Mouse (Mus musculus) ES-E14 (cell line): ENCODE results near the gene Eif2b5. TPM values are rescaled to one million over a fixed set of nuclear protein-coding genes. Genes with fewer than 3 reads are reported as not detected.

Source experiments
- DNase-seq: peaks from one replicate; pipeline ENCODE4 v3.0.0-alpha.2; 2013; ENCODE audit warnings: low read depth, low spot score
- H3K27ac ChIP-seq: 2 replicates; pipeline ENCODE4 v1.5.1; 2012; ENCODE audit warnings: low read depth, mild to moderate bottlenecking, low read length, moderate library complexity, mixed read lengths; ENCODE audit not compliant: poor library complexity, insufficient read depth, severe bottlenecking
- H3K36me3 ChIP-seq: 2 replicates; pipeline ENCODE4 v1.6.1; 2012; ENCODE audit warnings: mild to moderate bottlenecking, low read length, moderate library complexity, mixed read lengths; ENCODE audit not compliant: control insufficient read depth, poor library complexity, insufficient read depth, severe bottlenecking
- H3K4me1 ChIP-seq, 2 experiments: fragments of 150-350 bp in 1 of 2; sonication (generic) in 1 of 2; 2 replicates each; pipeline ENCODE4 v1.6.1; 2012; ENCODE audit warnings: low read length in 2 of 2, mild to moderate bottlenecking in 1 of 2, mixed read lengths in 1 of 2; ENCODE audit not compliant: control insufficient read depth in 2 of 2, insufficient read depth in 2 of 2, poor library complexity in 1 of 2
- H3K4me3 ChIP-seq, 2 experiments: fragments of 150-350 bp in 1 of 2; sonication (generic) in 1 of 2; 2 replicates each; pipeline ENCODE4 v1.5.1; 2012; ENCODE audit warnings: low read length in 2 of 2, low read depth in 1 of 2, mild to moderate bottlenecking in 1 of 2, mixed read lengths in 1 of 2; ENCODE audit not compliant: insufficient read depth in 1 of 2, poor library complexity in 1 of 2, severe bottlenecking in 1 of 2
- H3K9ac ChIP-seq: 2 replicates; pipeline ENCODE4 v1.6.1; 2012; ENCODE audit warnings: low read depth, mild to moderate bottlenecking, low read length, mixed read lengths; ENCODE audit not compliant: poor library complexity, insufficient read depth, severe bottlenecking
- H3K9me3 ChIP-seq: fragments of 150-350 bp; sonication (generic); 2 replicates; pipeline ENCODE4 v1.6.1; 2012; ENCODE audit warnings: low read depth, mild to moderate bottlenecking, low read length; ENCODE audit not compliant: control insufficient read depth, insufficient read depth
- CHD2 ChIP-seq: IDR thresholded peaks from 2 replicates; pipeline ENCODE4 v1.6.1; 2014; ENCODE audit warnings: mild to moderate bottlenecking, low read depth, low read length, inconsistent platforms
- HCFC1 ChIP-seq: IDR thresholded peaks from 2 replicates; pipeline ENCODE4 v1.6.1; 2012; ENCODE audit warnings: low read length, inconsistent platforms, borderline replicate concordance; ENCODE audit not compliant: insufficient read depth
- MAFK ChIP-seq: IDR thresholded peaks from 2 replicates; pipeline ENCODE4 v1.6.1; 2014; ENCODE audit warnings: mild to moderate bottlenecking, low read depth, low read length, inconsistent platforms; ENCODE audit not compliant: insufficient read depth
- ZC3H11A ChIP-seq: IDR thresholded peaks from 2 replicates; pipeline ENCODE4 v1.6.1; 2012; ENCODE audit warnings: low read depth, mild to moderate bottlenecking, inconsistent platforms, low read length, borderline replicate concordance
- ZNF384 ChIP-seq: IDR thresholded peaks from 2 replicates; pipeline ENCODE4 v1.6.1; 2012; ENCODE audit warnings: low read depth, low read length, inconsistent platforms
- in situ Hi-C, 2 experiments: fragments of 600-800 bp; cut with MboI; formaldehyde crosslinking; loops; one replicate each; pipeline ENCODE4 v1.15.1; 2025; ENCODE audit warnings: low sequenced_read_pairs in 2 of 2, inconsistent platforms in 1 of 2; ENCODE audit not compliant: unreplicated experiment in 2 of 2
- total RNA-seq: library from RNA; depleted of rRNA; stranded (reverse); fragments of 300-350 nt; gene quantifications from 2 replicates; pipeline ENCODE4 v1.2.3, GENCODE M21; 2012

The Eif2b5 gene
- total RNA-seq, 1 experiment: 173 TPM

GRCm38 (mm10) chr16:20530941-20531340 is 32.3 kb downstream of the Eif2b5 start:
- in situ Hi-C loops: no loop called here
- no peak for DNase-seq

DNA sequence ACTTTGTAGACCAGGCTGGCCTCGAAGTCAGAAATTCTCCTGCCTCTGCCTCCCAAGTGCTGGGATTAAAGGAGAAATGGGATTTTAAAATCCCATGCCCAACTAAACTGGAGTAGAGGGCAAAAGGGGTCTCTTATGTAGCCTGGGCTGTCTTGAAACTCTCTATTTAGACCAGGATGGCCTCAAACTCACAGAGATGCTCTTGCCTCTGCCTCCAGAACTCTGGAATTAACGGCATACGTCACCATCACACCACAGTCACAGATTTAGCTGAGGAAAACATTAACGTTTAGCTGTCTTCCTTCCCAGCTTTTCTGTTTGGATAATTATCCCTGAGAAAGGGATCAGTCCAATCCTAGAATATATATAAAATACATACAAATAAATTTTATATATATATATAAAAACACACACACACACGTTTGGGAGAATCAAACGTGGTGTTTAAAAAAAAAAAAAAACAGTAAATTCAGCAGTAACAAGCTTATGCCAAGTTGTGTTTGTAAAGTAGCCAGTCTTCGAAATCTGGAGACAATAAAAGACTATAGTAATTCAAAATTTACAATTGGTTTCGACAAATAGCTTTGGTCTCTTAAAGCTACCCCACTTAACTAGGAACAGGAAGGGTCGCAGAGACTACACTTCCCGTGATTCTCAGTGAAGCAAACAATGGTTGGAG is 36.1 kb downstream of the Eif2b5 start:
- TF ChIP-seq ZC3H11A (no peak), ZNF384 (peak; percentile 57; the same call in 1 of the 2 replicates)
- DNase-seq: no peak
- Histone ChIP-seq H3K9me3 (no peaks in the 10 kb centered on the region), H3K4me1 (peaks cover 5 to 15% of the 10 kb centered on the region in 2 experiments; a peak in 3 of 4 replicates), H3K27ac (no peak overlapping the region), H3K4me3 (no peak overlapping the region), H3K36me3 (peaks cover 16% of the 10 kb centered on the region), H3K9ac (no peak overlapping the region)
- in situ Hi-C loops: no loop called here

More at GRCm38 (mm10) chr16:20530941-20531340, 32.3 kb downstream of the Eif2b5 start:
- no peaks in the 10 kb centered on the region for H3K9me3 ChIP-seq
- no peak for TF ChIP-seq HCFC1
- peak overlapping the region; percentile 45 for H3K9ac ChIP-seq
- peaks cover 18% of the 10 kb centered on the region for H3K36me3 ChIP-seq
- peak overlapping the region; percentile 32 to 50 for H3K4me3 ChIP-seq
- peaks cover 0 to 4% of the 10 kb centered on the region in 2 experiments; a peak in 1 of 4 replicates for H3K4me1 ChIP-seq
- no peak overlapping the region for H3K27ac ChIP-seq

DNA sequence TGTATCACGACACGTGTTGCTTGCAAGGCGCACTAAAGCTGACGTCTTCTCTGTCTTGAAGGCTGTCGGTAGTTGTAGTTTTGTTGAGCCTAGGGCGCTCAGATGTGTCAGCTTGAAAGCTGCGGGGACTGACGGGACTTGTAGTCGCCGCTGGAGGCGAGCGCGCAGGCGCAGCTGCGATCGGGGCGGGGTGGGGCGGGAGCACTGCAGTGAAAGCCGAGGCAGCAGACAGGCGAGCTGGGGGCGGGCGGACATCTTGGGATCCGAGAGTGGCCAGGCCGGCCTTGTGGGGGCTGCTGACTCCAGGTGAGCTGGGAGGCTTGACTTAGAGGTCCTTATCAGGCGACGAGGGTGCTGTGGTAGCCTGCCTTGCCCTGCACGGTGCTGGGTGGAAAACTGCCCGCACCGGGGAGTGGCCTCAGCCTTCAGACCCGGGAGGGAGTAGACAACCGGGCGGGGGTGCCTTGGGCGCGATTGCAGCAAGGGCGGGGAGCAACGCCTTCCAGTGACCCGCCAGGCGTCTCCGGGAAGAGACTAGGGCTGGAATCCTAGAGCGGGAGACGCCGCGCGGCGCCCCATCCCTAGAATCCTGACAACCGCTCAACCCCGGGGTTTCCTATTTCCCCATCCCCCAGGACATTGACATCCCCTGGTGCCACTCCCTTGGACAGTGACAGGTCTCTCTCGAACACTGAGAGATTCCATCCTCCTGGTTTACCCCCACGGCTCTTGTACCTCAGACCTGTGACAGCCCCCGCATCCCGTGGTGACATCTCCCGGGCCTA is 36.9 kb downstream of the Eif2b5 start, which contains the start of gene Ap2m1:
Gene Ap2m1 (plus strand): TSS at position 183 of the 785 bp plus-strand sequence.
- Histone ChIP-seq H3K9ac (peak within 1 kb of the TSS; percentile 95), H3K9me3 (no peaks in the 10 kb centered on the region), H3K36me3 (peaks cover 18% of the 10 kb centered on the region), H3K4me1 (peaks cover 5 to 15% of the 10 kb centered on the region in 2 experiments; a peak in 3 of 4 replicates), H3K4me3 (peak within 1 kb of the TSS; percentile 72 to 97), H3K27ac (peak within 1 kb of the TSS; percentile 82)
- in situ Hi-C loops: no loop called here
- TF ChIP-seq ZNF384 (no peak; the same call in 1 of the 2 replicates), ZC3H11A (no peak), CHD2 (0 out of 2 replicates have a peak, but pooled peaks have one; percentile 80), HCFC1 (peak; percentile 100)
- peak; percentile 94 for DNase-seq

DNA sequence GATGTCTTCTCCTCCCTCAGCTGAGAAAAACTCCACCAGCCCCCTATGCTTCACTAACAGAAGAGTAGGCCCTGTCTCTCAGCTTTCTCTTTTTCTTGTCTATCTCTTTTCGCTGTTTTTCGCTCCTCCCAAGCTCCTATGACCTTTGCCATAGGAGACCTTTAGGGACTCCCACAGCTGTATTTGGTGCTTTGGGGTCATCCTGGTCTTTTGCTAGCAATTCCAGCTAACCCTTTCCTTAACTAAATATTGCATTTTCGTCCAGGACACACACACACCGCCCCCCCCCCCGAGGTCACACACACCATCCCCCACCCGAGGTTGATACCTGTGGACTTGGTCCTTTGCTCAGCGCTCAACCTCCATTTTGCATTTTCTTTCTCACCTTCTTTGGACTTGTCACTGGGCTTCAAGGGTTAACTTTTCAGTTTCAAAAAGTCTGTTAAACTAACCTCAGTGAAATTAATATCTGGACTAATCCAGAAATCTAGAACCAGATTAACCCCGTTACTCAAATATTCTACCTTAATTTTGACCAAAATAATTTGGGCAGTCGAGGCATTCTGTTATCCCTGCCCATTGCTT is 37.6 kb downstream of the Eif2b5 start:
- Histone ChIP-seq H3K9me3 (no peaks in the 10 kb centered on the region), H3K27ac (no peak overlapping the region; the same call in 1 of the 2 replicates), H3K36me3 (peaks cover 21% of the 10 kb centered on the region), H3K9ac (peak overlapping the region; percentile 95; the same call in 1 of the 2 replicates), H3K4me1 (peaks cover 5 to 16% of the 10 kb centered on the region in 2 experiments; a peak in 3 of 4 replicates), H3K4me3 (peak overlapping the region; percentile 72 to 97)
- TF ChIP-seq ZNF384 (no peak), CHD2 (no peak), HCFC1 (no peak), ZC3H11A (no peak), MAFK (no peak)
- DNase-seq: no peak
- in situ Hi-C loops: no loop called here
